Mouse (Mus musculus): ENCODE measurements around the gene Ifitm1.
"Not testable (repeated sequence)": the region's sequence is repeated elsewhere in the genome, so short reads cannot be mapped to it uniquely, and the experiment has no call there.

Gene Ifitm1

GRCm38 (mm10) chr7:140949824-140950530 lies 17.0 kb upstream of the Ifitm1 start, which contains the start of gene Ifitm5:
TSS of gene Ifitm5 (minus strand) at chr7:140950291.
- no peak for DNase-seq (ENCODE audit: low spot score)

- DNase-seq (ENCODE audit: low spot score), result no peak
Observed at GRCm38 (mm10) chr7:140951051-140951450, 16.0 kb upstream of the Ifitm1 start.

GRCm38 (mm10) chr7:140951765-140952164 lies 15.3 kb upstream of the Ifitm1 start:
- no peak for DNase-seq (ENCODE audit: low spot score)

- DNase-seq (ENCODE audit: low spot score), result no peak
Observed at GRCm38 (mm10) chr7:140952441-140952840, 14.6 kb upstream of the Ifitm1 start.

GRCm38 (mm10) chr7:140953133-140953532 lies 13.9 kb upstream of the Ifitm1 start:
- no peak for DNase-seq (ENCODE audit: low spot score)

- no peak for DNase-seq (ENCODE audit: low spot score)
Observed at GRCm38 (mm10) chr7:140953800-140954732, 13.0 kb upstream of the Ifitm1 start.

- DNase-seq (ENCODE audit: low spot score), result no peak
Observed at GRCm38 (mm10) chr7:140954733-140955071, 12.3 kb upstream of the Ifitm1 start.

GRCm38 (mm10) chr7:140955342-140955741 lies 11.7 kb upstream of the Ifitm1 start:
- no peak for DNase-seq (ENCODE audit: low spot score)

GRCm38 (mm10) chr7:140955758-140956555 lies 11.1 kb upstream of the Ifitm1 start, which contains the start of the genes Gm45717 and Ifitm2:
TSS of gene Gm45717 (minus strand) at chr7:140955937.
TSS of gene Ifitm2 (minus strand) at chr7:140955987.
- peak; percentile 88 for DNase-seq (ENCODE audit: low spot score)

- no peak for DNase-seq (ENCODE audit: low spot score)
Observed at GRCm38 (mm10) chr7:140956556-140956869, 10.5 kb upstream of the Ifitm1 start.

GRCm38 (mm10) chr7:140959181-140959901 lies 7.7 kb upstream of the Ifitm1 start:
- DNase-seq (ENCODE audit: low spot score), result peak; percentile 65

GRCm38 (mm10) chr7:140960026-140960425 lies 7.0 kb upstream of the Ifitm1 start:
- DNase-seq (ENCODE audit: low spot score), result no peak

GRCm38 (mm10) chr7:140961416-140961815 lies 5.6 kb upstream of the Ifitm1 start:
- DNase-seq (ENCODE audit: low spot score), result no peak

- DNase-seq (ENCODE audit: low spot score), result no peak
Observed at GRCm38 (mm10) chr7:140962733-140963132, 4.3 kb upstream of the Ifitm1 start.

GRCm38 (mm10) chr7:140967862-140968591 lies 1.0 kb downstream of the Ifitm1 start:
- no peak for DNase-seq (ENCODE audit: low spot score)

GRCm38 (mm10) chr7:140968710-140969109 lies 1.7 kb downstream of the Ifitm1 start:
- not testable (repeated sequence) for DNase-seq (ENCODE audit: low spot score)

- DNase-seq (ENCODE audit: low spot score), result no peak
Observed at GRCm38 (mm10) chr7:140970931-140971330, 3.9 kb downstream of the Ifitm1 start.

GRCm38 (mm10) chr7:140971479-140972171 lies 4.6 kb downstream of the Ifitm1 start:
- no peak for DNase-seq (ENCODE audit: low spot score)

- DNase-seq (ENCODE audit: low spot score), result no peak
Observed at GRCm38 (mm10) chr7:140973396-140974165, 6.6 kb downstream of the Ifitm1 start.
